Mouse (Mus musculus) olfactory bulb, adult 2 months (tissue): Measurements from ENCODE around the gene Tmem234.

Source experiments
- CTCF ChIP-seq: fragments of 200-500 bp; IDR thresholded peaks from 2 replicates; pipeline ENCODE4 v1.5.1; 2012; ENCODE audit warnings: low read depth, mild to moderate bottlenecking, low read length, moderate library complexity; ENCODE audit not compliant: insufficient read depth
- POLR2A ChIP-seq: fragments of 200-500 bp; IDR thresholded peaks from 2 replicates; pipeline ENCODE4 v1.6.1; 2012; ENCODE audit warnings: mild to moderate bottlenecking, low read depth, low read length, moderate library complexity; ENCODE audit not compliant: insufficient read depth

- TF ChIP-seq CTCF (no peak), POLR2A (no peak)
Measured at GRCm38 (mm10) chr4:129555862-129556531, 44.5 kb upstream of the Tmem234 start.
